Mouse (Mus musculus): ENCODE measurements around the gene H13.
"Not testable (repeated sequence)": the region's sequence is repeated elsewhere in the genome, so short reads cannot be mapped to it uniquely, and the experiment has no call there.

The H13 gene

DNA sequence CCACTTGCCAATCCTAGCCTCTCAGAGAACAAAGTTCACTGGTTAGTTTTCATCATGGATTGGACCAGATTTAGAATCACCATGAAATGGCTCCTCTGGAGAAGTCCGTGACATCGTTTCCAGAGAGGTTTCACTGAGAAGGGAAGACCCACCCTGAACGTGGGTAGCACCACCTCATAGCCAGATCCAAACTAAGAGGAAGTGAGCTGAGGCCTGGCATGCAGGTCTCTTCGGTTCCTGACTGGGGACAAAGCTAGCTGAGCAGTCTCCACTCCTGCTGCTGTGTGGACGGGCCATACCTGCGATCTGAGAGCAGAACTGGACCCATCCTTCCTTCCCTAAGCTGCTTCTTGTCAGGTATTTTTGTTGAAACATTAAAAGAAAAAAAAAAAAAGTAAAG is 8.1 kb upstream of the H13 start:
- DNase-seq (ENCODE audit: low spot score in 2 of 2), result no peak

DNA sequence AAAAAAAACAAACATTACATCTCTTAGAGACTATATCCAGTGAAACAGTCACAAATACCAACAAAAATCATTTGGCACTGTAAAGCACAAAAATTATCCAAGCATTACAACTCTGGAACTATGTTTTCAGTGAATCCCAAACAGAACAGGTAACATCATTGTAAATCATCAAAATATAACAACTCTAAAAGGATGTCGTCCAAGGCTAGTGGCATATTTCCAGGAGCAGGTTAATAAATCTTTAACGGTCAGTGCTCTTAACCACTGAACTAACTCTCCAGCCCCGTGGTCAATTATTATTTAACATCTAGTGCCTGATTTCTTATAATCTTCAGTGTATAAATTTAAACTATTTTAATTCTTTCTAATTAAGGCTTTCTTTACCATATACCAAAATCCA is 3.1 kb upstream of the H13 start:
- DNase-seq (ENCODE audit: low spot score in 2 of 2), result not testable (repeated sequence)

DNA sequence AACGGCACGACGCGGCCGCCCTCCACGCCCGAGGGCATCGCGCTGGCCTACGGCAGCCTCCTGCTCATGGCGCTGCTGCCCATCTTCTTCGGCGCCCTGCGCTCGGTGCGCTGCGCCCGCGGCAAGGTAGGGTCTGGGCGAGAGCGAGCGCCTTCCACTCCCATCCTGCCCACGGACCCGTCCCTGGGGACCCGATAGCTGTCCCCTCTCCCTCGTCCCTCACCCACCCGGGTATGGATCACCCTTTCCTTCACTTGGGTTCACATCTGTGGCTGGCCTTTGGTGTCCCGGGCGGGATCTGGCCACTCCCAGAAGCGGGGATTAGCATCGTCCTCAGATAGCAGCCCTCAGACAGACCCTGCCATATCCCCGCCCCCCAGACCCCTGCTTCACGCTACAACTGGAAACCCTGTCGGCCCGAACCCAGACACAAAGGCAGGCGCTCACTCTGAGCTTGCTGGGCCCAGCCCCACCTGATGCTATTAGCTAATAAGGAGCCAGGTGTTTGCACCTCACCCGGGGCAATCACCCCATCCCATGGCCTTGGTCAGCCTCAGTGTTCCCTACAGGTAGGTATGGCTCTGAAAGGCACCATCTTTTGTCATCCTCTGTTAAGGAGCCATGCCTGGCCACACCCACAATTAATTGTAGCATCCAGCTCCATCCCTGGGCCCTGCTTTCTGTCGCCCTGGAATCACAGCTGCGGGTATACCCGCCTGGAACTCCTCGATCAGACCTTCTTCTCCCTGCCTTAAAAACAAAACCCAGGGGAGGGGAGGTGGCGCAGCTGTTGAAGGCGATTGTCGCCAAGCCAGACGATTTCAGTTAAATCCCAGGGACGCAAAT is 601 bp downstream of the H13 start:
- DNase-seq (ENCODE audit: low spot score in 2 of 2), result no peak

DNA sequence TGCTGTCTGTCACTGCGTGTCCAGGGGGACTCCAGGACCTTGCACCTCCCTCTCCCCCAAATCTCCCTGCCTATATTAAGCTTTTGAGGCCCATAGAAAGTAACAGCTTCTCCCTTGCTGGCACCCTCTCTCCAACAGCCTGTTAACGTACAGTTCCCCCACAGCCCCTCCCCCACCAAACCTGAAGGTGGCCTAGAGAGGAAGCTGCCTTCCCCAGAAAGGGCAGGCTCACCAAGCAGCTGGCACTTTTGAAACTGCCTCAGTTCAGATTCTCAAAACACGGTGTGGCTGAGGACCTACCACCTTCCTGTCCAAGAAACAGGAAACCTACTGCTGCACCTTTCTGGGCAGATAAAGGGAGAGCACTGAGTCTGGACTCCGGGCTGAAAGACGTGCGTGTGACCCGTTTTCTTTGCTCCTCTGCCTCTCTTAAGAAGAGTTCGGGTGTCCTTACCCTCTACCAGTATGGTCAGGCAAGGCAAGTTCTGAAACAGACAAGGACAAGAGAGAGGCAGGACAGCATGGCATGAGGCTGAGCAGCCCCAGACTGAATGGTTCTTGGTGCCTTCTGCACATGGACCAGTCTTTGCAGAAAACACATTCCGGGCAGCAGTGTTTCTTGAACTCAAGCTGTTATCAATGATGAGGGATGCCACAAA is 1.9 kb downstream of the H13 start:
- DNase-seq (ENCODE audit: low spot score in 2 of 2), result no peak

DNA sequence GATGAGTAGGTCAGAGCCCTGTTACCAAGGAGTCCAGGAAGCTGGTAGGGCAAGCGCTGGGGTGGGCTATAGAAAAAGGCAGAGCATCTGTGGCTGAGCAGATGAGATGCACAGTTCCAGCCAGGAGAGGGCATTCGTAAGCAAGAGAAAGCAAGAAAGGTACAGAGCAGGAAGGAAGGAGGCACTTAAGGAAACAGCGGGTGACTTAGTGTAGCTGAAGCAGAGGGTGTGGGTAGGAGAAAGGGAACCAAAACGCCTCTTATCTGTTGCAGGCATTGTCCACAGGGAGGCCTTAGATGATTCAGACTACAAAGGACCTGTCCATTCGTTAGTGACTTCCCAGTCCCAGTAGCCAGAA is 2.4 kb downstream of the H13 start:
- no peak for DNase-seq (ENCODE audit: low spot score in 2 of 2)

DNA sequence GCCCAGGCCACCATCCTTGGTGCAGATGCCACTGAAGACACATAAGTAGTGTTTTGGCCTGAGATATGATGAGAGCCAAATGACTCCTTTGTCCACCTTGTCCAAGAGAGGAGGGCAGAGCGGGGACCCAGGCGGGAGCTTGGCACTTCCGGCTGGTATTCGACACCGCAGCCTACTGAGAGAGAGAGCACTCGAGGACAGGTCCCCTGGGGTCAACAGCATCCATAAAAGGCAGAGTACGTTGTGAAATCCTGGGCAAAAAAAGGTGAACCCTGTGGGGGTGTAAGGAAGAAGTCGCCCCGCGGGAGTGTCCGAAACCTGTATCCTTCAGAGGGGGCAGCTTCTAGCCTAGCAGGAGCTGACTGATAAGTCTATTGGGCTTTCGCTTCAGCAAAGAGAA is 2.9 kb downstream of the H13 start:
- no peak for DNase-seq (ENCODE audit: low spot score in 2 of 2)

DNA sequence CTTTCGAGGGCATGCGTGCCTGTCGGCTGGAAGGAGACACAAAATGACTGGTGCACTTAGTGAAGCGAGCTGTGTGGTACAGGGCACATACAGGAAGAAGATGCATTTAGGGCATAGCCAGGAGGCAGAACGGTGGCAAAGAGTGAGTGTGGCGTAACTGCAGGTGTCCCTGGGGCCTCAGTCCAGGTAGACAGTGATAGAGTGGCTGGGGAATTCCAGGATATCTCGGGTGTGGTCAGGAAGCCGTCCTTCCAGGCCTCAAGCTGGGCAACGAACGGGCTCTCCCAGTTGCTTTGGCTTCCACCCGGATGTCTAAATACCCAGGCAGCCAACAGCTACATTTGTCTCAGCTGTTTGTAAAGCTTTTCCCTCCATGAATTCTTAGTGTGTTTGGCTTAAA is 4.9 kb downstream of the H13 start:
- DNase-seq (ENCODE audit: low spot score in 2 of 2), result no peak

DNA sequence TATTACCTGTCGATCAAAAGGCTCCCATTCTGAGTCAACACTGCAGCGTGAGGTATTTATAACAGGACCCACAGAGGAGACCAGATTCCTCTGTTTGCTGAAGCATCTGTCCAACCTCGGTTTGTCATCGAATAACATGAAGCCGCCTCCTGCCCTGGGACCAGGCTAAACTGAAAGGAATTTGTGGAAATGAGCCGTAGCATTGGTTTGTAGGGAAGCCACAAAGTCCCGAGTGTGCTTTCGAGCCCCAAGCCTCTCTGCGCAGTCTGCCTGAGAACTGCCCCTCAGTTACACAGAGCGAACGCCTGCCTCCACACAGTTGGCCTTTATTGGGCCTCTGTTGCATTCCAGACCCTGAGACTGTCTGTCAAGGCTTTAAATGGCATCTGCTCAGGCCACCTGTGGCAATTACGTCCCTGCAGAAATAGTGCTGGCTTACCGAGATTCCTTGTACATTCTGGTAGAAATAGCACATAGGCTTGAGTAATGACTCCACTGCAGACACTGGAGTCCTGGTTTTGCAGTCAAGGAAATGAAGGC is 6.1 kb downstream of the H13 start:
- no peak for DNase-seq (ENCODE audit: low spot score in 2 of 2)

DNA sequence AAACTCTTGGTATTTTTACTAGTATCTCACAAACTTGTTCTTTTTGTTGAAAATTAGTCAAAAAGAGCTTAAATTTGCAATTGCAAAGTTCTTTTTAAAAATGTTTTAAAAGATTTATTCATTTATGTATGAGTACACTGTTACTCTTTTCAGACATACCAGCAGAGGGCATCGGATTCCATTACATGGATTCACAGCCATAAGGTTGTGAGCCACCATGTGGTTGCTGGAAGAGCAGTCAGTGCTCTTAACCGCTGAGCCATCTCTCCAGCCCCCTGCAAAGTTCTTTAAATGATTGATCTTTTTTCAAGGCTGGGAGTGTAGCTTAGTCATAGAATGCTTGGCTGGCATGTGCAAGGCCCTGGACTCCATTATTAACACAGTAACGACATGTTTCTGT is 9.0 kb downstream of the H13 start:
- DNase-seq (ENCODE audit: low spot score in 2 of 2), result no peak

DNA sequence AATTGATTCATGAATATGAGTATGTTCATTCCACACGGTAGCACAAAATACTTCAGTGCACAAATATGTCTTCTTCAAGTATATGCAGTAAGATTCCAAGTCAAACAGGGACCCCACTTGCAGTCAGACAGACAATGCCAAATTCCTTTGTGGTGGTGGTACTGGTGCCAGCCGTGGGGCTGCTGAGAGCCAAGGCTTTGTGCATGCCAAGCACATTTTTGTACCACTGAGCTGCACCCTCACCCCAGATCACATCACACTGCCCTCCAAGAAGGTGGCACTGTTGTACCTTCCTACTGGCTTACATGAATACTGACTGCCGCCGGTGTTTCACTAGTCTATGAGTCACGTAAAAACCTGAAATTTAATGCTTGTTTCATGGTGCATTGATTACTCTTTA is 9.7 kb downstream of the H13 start:
- DNase-seq (ENCODE audit: low spot score in 2 of 2), result no peak

DNA sequence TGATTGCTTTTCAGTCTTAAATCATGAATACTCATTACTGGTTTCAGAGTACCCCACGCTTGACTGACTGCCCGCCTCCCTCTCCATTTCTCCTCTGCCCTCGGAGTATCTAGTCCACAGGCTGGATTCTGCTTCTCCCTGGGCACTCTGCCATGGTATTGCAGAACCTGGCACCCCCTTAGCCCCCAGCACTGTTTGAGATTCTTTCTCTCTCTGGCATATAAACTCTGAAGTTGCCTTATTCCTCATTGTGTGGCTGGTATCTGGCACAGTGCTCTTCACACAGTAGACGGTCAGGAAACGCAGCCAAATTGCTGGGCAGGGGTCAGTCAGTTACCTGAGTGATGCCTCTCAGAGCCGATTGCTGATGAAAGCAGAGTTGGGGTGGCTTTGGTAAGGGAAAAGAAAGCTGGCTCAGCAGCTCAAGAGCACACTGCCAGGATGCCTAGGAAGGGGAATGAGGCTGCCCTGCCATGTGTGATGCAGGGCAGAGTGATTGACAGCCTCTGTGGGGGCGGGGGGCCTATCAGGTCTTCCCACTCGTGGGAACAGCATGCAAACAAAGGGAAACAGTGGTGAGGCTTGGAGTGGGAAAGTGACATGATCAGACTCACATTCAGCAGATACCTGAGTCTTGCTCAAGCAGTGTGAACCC is 10.6 kb downstream of the H13 start:
- DNase-seq (ENCODE audit: low spot score in 2 of 2), result no peak

DNA sequence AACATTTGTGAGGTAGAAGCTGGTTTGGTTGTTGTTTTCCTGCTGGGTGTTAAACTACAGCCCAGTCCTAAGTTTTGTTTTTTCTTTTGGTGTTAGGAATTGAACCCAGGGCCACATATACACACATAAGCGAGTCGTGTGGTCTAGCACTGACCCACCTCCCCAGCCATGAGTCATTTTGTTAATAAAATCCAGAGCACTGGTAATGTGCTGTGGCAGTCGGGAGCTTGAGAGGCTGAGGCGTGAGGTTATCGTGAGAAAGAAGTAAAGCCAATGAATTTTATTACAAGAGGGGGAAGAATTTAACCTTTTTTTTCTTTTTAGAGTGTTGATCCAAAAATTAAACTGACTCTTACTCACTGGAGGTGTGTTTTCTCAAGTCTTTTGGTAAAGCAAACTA is 13.8 kb downstream of the H13 start:
- no peak for DNase-seq (ENCODE audit: low spot score in 2 of 2)

DNA sequence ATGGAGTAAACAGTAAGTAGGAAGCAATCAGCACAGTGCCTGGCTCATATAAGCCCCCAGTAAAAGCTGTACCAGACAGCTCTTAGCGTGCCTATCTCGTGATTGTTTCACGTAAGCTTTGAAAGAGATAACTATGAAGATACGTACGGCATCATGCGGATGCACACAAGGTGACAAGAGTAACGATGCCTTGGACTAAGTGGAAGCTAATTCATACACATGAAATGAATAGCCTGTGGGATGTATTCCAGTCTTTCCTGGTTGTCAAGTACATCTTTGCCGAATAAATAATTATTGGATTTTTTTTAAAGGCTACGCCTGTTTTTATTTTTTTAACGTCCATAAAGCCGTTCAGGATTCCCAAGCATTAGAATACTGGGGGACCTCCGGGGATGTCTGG is 17.1 kb downstream of the H13 start:
- DNase-seq (ENCODE audit: low spot score in 2 of 2), result no peak

DNA sequence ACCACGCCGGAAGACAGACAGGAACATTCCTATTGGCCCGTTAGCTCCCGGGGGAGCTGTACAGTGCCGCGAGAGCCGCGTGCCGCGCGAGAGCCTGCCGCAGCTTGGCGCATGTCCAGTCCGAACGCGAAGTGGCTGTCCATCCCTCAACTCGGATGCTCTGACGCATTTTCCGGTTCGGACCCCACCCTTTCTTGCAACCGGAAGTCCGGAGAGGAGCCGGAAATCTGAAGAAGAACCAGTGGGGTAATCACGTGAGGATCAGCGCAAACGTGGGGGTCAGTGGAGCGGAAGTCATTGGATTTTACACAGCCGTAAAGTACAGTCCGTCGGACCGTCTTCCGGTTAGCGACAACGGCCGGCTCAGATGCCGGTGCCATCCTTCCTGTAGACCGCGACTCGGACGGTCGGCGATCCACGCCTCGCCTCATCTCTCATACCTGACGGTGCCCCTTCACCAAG is 17.6 kb downstream of the H13 start, which contains the start of gene Mcts2:
Gene Mcts2, plus strand, starts transcription at position 230 of the 462 bp plus-strand sequence.
- DNase-seq (ENCODE audit: low spot score in 2 of 2), result peak; percentile 92

DNA sequence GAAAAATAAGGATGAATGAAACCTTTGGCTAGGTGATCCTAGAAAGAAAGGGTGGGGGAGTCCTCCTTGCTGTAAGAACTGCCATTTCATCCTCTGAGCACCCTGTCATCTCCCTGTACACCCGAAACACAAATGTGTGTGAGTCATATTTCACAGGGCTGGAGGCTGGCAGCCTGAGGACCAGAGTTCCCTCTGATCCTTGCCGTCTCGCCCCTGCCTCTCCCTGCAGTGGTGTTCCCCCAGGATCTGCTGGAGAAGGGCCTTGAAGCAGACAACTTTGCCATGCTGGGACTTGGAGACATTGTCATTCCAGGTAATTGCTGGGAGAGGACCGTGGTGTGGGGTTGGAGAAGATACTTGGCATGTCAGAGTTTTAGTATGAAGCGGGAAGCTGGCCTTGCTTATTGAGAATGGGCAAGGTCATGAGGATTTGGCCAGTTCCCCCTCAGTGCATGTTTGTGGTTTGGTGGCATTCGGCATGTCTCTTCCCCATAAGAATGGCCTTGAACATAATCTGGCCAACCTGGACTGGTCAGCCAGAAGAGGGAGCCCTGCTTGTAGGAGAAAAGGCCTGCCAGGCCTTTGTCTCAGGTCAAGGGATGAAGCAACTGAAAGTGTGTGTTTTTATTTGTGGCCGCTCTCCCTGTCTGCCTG is 22.4 kb downstream of the H13 start:
- no peak for DNase-seq (ENCODE audit: low spot score in 2 of 2)

DNA sequence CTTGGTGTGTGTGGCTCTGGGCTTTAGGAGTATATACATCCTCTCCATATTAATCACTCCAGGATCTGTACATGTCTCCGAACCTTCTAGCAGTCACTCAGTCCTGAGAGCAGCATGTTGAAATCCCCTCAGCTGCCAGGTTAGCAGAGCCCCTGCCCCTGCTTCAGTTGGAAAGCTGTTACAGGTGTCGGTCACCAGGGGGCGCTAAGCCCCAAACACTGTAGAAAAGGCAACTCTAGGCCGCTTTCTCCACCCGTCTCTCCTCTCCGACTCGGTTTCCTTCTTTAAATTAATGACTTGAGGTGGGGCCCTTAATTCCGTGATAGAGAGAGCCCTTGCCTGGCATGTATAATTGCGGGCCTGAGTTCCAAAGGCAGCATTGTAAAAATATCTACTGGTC is 24.0 kb downstream of the H13 start:
- DNase-seq (ENCODE audit: low spot score in 2 of 2), result no peak

DNA sequence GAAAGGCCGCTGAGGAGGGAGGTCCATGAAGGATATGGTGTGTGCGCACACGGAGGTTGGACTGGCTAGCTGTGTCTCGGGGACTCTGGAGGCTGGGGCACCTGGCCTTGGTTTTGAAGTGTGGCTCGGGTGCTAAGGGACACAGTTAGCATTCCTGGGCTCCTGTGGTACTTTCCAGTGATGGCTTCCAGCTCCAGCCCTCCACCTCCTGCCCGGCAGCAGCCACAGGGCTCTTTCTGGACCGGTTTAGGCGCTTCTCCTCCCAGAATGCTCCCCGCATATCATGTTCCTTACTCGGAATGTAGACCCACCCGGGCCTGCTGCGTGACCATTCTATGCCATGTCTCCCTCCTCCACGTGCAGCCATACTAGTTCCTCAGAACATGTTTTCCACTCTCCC is 24.5 kb downstream of the H13 start:
- no peak for DNase-seq (ENCODE audit: low spot score in 2 of 2)

DNA sequence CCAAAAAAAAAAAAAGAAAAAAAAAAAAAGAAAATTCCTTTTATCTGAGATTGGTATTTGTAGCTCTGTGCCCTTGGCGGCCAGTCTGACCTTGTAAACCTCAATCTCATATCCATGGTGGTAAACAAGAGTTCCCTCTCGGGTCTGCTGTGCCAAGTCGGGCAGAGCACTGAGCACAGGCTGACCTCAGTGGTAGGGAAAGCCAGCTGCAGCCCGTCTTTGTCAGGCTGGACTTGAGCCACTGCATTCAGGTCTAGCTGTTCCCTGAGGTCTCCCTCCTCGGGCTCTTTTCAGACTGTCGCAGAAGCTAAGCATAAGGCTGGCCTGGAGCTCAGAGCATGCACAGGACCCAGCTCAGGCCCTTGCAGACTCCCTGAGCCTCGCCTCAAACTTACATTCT is 25.4 kb downstream of the H13 start:
- DNase-seq (ENCODE audit: low spot score in 2 of 2), result no peak

DNA sequence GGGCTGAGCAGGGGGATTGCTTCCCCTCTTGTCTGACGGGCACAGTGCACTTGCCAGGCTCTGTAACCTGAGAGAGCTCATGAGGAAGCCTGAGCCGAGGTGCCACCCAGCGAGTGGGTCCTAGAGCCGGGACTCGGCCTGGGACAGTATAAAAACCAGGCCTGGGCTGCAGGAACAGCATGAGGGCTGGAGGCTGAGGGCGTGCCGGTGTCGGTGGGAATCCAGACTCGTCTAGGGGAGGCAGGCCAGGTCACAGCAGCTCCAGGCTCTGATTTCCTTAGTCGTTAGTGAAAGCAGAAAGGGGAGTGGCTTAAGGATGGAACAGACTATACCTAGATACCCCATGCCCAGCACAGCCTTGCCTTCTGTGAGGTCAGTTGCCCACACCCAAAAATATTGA is 26.8 kb downstream of the H13 start:
- no peak for DNase-seq (ENCODE audit: low spot score in 2 of 2)

DNA sequence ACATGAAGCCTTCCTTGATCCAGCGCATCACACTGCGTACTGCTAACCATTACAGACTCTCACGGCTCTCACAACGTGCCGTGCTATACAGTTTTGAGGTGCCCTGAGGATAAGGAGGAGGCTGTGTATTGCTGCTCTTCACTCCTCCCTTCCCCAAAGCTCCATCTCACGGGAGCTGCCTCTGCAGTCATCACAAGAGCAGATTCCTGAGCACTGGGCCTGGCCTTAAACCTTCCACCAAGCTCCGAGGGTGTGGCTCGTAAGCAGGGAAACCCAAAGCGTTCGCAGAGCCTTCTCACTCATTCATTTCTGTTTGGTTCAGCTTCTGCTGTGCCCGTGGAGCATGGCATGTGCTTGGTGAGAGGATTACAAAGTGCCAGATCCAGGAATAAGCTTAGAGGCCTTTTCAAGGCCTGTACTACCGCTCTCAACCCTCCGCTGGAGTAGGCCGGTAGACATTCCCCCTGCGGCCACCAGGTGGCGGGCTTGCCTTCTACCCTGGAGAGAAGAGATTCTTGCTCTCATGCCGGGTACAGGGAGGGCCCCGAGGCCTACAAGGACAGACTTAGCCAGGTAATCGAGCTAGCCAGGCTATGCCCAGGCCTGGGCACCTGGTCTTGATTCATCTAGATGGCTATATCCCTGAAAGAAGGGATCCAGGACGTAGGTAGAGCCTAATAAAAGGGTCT is 27.4 kb downstream of the H13 start:
- peak; percentile 87 to 94 for DNase-seq (ENCODE audit: low spot score in 2 of 2)

DNA sequence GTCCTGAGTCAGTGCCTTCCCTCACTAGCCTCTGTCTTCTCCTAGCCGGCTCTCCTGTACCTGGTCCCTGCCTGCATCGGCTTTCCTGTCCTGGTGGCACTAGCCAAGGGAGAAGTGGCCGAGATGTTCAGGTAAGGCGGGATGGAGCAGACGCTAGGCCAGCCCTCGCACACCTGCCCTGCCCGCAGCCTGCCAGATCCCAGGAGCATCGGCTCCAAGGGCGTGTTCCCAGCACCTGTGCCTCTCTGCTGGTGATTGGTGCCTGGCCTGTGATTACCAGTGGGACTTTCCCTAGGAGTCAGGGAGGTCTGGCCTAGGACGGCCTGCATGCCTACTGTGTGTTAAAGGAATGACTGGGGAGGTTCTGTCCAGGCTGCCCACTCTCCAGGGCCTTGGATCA is 30.9 kb downstream of the H13 start:
- no peak for DNase-seq (ENCODE audit: low spot score in 2 of 2)

DNA sequence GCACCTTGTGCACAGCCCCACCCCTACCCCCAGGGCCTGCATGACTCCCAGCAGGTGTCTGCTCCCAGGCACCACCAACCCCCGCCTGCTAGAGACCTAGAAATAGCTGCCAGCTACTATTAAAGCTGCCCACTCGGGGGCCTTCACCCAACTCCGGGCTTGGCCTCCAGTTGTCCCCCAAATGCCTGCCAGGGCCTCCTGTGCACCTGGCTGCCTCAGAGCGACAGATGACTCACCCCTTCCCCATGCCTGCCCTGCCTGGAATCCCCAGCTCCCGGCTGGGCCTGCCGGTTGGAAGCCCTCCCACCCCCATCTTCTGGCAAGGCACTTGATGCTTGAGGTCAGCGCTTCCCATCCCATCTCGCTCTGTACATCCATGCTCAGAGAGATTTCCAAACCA is 31.5 kb downstream of the H13 start:
- DNase-seq (ENCODE audit: low spot score in 2 of 2), result no peak

Measured in urinary bladder, postnatal 4 days (tissue).